Mouse (Mus musculus) midbrain, embryonic 13.5 days (tissue): ENCODE results near the gene Fcmr. TPM values are rescaled to one million over a fixed set of nuclear protein-coding genes. Genes with fewer than 3 reads are reported as not detected.

Source experiments
- ATAC-seq: fragments of 200-750 bp; cut with Nextera tagmentation; 2 replicates; pipeline ENCODE4 v1.8.0; 2017; ENCODE audit warnings: mild to moderate bottlenecking, moderate TSS enrichment, moderate library complexity
- H3K27ac ChIP-seq: fragments of 300-500 bp; sonication (generic); 2 replicates; pipeline ENCODE4 v1.5.1; 2015; ENCODE audit warnings: inconsistent platforms, mild to moderate bottlenecking, moderate library complexity
- H3K27me3 ChIP-seq: fragments of 300-500 bp; sonication (generic); 2 replicates; pipeline ENCODE4 v1.6.1; 2015; ENCODE audit warnings: mild to moderate bottlenecking, inconsistent platforms
- H3K36me3 ChIP-seq: fragments of 300-500 bp; sonication (generic); 2 replicates; pipeline ENCODE4 v1.6.1; 2015; ENCODE audit warnings: mild to moderate bottlenecking, inconsistent platforms
- H3K4me1 ChIP-seq: fragments of 300-500 bp; sonication (generic); replicated peaks from 2 replicates; pipeline ENCODE4 v1.6.1; 2015; ENCODE audit warnings: inconsistent platforms
- H3K4me2 ChIP-seq: fragments of 300-500 bp; sonication (generic); replicated peaks from 2 replicates; pipeline ENCODE4 v1.6.1; 2015; ENCODE audit warnings: moderate library complexity, mild to moderate bottlenecking, inconsistent platforms
- H3K4me3 ChIP-seq: fragments of 300-500 bp; sonication (generic); replicated peaks from 2 replicates; pipeline ENCODE4 v1.5.1; 2015; ENCODE audit warnings: mild to moderate bottlenecking, inconsistent platforms
- H3K9ac ChIP-seq: fragments of 300-500 bp; sonication (generic); replicated peaks from 2 replicates; pipeline ENCODE4 v1.6.1; 2015; ENCODE audit warnings: mild to moderate bottlenecking, inconsistent platforms
- H3K9me3 ChIP-seq: fragments of 300-500 bp; sonication (generic); 2 replicates; pipeline ENCODE4 v1.6.1; 2016; ENCODE audit warnings: mild to moderate bottlenecking, inconsistent platforms
- WGBS: fragments of 180-500 bp; shearing (Covaris S2); methylation state at CpG from one replicate; pipeline ENCODE4 v1.1.7; 2015; 5-methylcytosine and 5-hydroxymethylcytosine counted together
- polyA plus RNA-seq: library from polyadenylated mRNA; unstranded; fragments of >200 nt; fragmentation: Nextera tagmentation; extraction: Ambion mirVana; gene quantifications from 2 replicates; pipeline ENCODE4 v1.2.1, GENCODE M21; 2015

Gene Fcmr
- polyA plus RNA-seq: not detected in 2 replicates

- Histone ChIP-seq H3K36me3 (no peaks in the 10 kb centered on the region), H3K9ac (no peak within 1 kb of the TSS), H3K27me3 (no peaks in the 10 kb centered on the region), H3K4me3 (no peak within 1 kb of the TSS), H3K9me3 (no peaks in the 10 kb centered on the region), H3K4me2 (no peak within 1 kb of the TSS), H3K27ac (no peak within 1 kb of the TSS), H3K4me1 (no peaks in the 10 kb centered on the region)
- 78% methylated on average over 7 of the region's 7 CpGs for WGBS
- ATAC-seq: no peak
These were observed at the start of gene Fcmr for GRCm38 (mm10) chr1:130865541-130866221. Gene Fcmr, plus strand, starts transcription at chr1:130865669.

DNA sequence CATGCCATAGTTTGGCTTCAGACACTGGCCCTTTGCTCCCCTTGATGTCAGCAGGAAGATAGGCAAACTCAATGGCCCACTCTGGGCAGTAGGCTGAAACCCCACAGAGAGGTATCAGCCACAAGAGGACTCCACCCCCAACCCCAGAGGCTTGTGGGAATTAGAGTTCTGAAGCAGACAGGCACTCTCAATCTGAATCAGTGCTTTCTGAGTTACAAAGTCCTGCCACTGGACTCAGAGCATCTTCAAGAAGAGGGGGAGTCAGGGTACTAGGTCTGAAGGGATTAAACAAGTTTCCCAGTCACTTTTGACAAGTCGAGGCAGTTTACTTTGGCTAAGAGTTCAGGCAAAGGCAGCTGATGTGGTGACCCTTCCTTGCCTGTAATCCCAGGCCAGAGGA, 45.7 kb upstream of the Fcmr start:
- H3K9me3 ChIP-seq: no peaks in the 10 kb centered on the region
- H3K4me2 ChIP-seq: no peak overlapping the region
- whole genome bisulfite sequencing: 71% methylated on average over 1 of the region's 1 CpGs
- H3K4me1 ChIP-seq: no peaks in the 10 kb centered on the region
- no peak for ATAC-seq
- H3K9ac ChIP-seq: no peak overlapping the region
- H3K36me3 ChIP-seq: no peaks in the 10 kb centered on the region
- no peak overlapping the region for H3K4me3 ChIP-seq
- H3K27ac ChIP-seq: no peak overlapping the region
- H3K27me3 ChIP-seq: no peaks in the 10 kb centered on the region

DNA sequence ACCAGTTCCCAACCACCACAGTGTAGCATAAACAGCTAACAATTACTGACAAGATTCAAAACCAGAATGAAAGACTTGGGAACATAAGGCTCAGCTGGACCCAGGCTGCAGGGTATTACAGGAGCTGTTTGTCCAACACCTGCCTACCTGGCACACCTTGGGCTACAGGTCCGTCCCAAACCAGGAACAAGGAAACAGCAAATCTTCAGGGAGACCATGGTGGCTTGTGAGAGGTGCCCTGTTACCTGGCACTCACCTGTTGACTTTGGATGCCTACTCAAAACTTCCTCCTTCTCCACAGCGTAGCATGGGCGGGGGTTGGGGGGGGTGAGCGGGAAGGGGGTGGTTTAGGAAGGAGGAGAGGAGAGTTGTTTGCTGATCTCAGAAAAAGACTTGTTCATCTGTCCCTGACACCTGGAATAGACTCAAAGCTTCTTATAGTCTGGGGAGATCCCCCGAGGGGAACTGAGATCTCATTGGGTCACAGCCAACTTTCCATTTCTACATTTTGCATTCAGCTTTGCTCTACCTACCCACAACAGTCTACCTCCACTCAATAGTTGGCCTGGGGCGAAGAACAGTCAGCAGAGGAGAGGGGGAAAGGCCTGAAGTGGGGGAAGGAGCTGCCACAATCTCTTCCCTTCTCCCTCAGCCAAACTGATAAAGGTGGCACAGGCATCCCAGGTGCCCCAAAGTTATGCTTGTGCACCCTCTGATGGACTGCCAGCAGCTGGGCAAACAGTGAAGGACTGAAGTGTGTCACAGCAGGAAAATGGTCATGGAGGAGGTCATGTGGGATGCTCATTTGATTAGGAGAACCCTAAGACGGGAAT, 44.9 kb upstream of the Fcmr start:
- no peaks in the 10 kb centered on the region for H3K27me3 ChIP-seq
- no peak overlapping the region for H3K9ac ChIP-seq
- H3K9me3 ChIP-seq: no peaks in the 10 kb centered on the region
- H3K4me3 ChIP-seq: no peak overlapping the region
- no peaks in the 10 kb centered on the region for H3K4me1 ChIP-seq
- no peak overlapping the region for H3K27ac ChIP-seq
- ATAC-seq: no peak
- no peaks in the 10 kb centered on the region for H3K36me3 ChIP-seq
- H3K4me2 ChIP-seq: no peak overlapping the region
- 89% methylated on average over 7 of the region's 7 CpGs for WGBS

- no peak overlapping the region for H3K9ac ChIP-seq
- no peak overlapping the region for H3K4me3 ChIP-seq
- WGBS: 91% methylated on average over 2 of the region's 2 CpGs
- H3K27me3 ChIP-seq: no peaks in the 10 kb centered on the region
- H3K36me3 ChIP-seq: no peaks in the 10 kb centered on the region
- ATAC-seq: no peak
- H3K27ac ChIP-seq: no peak overlapping the region
- no peak overlapping the region for H3K4me2 ChIP-seq
- H3K4me1 ChIP-seq: no peaks in the 10 kb centered on the region
- no peaks in the 10 kb centered on the region for H3K9me3 ChIP-seq
These were observed 44.4 kb upstream of the Fcmr start for GRCm38 (mm10) chr1:130821149-130821471.

- no peak for ATAC-seq
- H3K27ac ChIP-seq: no peak overlapping the region
- 92% methylated on average over 9 of the region's 9 CpGs for WGBS
- no peaks in the 10 kb centered on the region for H3K4me1 ChIP-seq
- H3K9me3 ChIP-seq: no peaks in the 10 kb centered on the region
- H3K4me2 ChIP-seq: no peak overlapping the region
- H3K36me3 ChIP-seq: no peaks in the 10 kb centered on the region
- H3K4me3 ChIP-seq: no peak overlapping the region
- H3K27me3 ChIP-seq: no peaks in the 10 kb centered on the region
- H3K9ac ChIP-seq: no peak overlapping the region
These were observed 43.4 kb upstream of the Fcmr start for GRCm38 (mm10) chr1:130821911-130822625.

DNA sequence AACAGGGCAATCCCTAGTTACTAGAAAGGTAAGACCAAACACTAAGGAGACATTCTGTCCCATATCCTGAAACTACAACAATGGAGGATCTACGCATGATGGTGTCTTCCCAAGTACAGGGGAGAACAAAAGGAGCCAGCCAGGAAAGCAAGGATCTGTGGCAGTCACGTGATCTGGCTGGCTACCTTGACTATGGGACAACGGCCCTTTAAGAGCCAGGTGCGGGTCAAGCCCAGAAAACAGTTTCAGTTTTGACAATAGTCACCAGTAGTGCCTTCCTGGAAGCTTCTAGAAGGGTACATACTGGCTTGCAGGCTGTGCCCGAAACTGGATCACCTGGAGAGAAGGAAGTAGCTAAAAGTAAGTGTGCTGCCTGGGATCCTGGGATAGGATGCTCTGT, 39.0 kb upstream of the Fcmr start, which contains the start of gene Pigr:
Gene Pigr, plus strand, starts transcription at position 237 of the 400 bp plus-strand sequence.
- Histone ChIP-seq H3K36me3 (no peaks in the 10 kb centered on the region), H3K4me1 (no peaks in the 10 kb centered on the region), H3K27me3 (no peaks in the 10 kb centered on the region), H3K4me3 (no peak within 1 kb of the TSS), H3K4me2 (no peak within 1 kb of the TSS), H3K27ac (no peak within 1 kb of the TSS), H3K9me3 (no peaks in the 10 kb centered on the region), H3K9ac (no peak within 1 kb of the TSS)
- WGBS: 88% methylated on average over 5 of the region's 5 CpGs
- ATAC-seq: no peak

DNA sequence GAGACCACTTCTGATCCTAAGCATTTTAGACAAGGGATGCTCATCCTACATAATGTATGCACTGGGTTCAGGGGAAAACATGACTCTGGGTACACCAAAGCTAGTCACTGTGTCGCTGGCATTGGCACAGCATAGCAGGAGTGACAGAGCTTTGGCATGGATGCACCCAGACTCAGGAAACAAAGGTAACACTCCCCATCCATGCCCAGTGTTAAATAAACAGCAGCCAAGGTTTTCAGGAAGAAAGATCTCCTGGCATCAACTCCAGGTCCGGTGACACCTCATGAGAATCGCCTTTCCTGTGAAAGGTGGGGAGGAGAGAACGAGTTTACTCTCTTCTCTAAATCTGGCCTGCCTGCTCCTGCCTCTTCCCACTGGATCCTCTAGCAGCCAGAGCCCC, 36.8 kb upstream of the Fcmr start:
- H3K4me1 ChIP-seq: no peaks in the 10 kb centered on the region
- H3K9me3 ChIP-seq: no peaks in the 10 kb centered on the region
- no peak overlapping the region for H3K9ac ChIP-seq
- no peak overlapping the region for H3K4me2 ChIP-seq
- no peaks in the 10 kb centered on the region for H3K27me3 ChIP-seq
- H3K4me3 ChIP-seq: no peak overlapping the region
- WGBS: 87% methylated on average over 4 of the region's 4 CpGs
- H3K27ac ChIP-seq: no peak overlapping the region
- no peak for ATAC-seq
- H3K36me3 ChIP-seq: no peaks in the 10 kb centered on the region

DNA sequence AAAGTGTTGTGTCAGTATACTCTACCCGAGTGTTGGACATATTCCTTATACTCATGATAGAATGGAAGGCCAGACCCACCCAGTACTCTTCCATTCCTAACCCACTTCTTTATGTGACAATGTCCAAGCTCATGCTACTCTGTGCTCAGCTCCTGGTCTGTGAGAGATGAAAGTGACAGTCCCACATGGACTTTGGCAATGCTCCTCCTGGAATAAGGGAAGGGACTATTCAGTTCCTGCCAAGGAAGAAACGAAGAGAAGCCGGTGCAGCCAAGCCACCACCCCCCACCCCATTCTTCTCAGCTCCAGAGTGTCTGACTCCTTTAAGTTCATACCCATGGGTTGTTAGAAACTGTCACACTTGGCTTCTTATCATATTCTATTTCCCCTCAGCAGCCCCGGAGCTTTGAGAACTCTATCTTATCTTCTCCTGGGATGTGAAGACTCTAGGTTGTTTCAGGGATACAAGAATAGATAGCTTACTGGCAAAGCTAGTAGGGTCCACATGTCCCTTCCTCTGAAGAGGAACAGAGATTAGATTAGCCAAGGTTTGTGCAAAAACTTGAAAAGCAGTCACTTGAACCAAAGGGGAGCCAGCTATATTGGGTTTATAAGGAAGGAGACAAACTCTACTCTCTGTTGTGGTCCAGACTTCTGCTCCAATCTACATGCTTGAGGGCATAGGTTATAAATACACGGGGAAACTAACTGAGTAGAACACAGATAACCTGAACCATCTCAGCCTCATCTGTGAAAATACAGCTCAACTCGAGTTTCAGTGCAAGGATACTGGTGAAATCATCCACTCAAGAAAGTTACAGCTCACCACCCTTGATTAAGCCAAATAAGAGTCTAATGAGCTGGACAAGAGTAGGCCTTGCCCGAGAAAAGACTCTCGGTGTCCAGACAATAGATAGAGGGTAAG, 35.3 kb upstream of the Fcmr start:
- Histone ChIP-seq H3K27ac (no peak overlapping the region), H3K36me3 (no peaks in the 10 kb centered on the region), H3K4me3 (no peak overlapping the region), H3K9ac (no peak overlapping the region), H3K27me3 (no peaks in the 10 kb centered on the region), H3K4me2 (no peak overlapping the region), H3K4me1 (no peaks in the 10 kb centered on the region), H3K9me3 (no peaks in the 10 kb centered on the region)
- 88% methylated on average over 8 of the region's 8 CpGs for WGBS
- ATAC-seq: no peak

DNA sequence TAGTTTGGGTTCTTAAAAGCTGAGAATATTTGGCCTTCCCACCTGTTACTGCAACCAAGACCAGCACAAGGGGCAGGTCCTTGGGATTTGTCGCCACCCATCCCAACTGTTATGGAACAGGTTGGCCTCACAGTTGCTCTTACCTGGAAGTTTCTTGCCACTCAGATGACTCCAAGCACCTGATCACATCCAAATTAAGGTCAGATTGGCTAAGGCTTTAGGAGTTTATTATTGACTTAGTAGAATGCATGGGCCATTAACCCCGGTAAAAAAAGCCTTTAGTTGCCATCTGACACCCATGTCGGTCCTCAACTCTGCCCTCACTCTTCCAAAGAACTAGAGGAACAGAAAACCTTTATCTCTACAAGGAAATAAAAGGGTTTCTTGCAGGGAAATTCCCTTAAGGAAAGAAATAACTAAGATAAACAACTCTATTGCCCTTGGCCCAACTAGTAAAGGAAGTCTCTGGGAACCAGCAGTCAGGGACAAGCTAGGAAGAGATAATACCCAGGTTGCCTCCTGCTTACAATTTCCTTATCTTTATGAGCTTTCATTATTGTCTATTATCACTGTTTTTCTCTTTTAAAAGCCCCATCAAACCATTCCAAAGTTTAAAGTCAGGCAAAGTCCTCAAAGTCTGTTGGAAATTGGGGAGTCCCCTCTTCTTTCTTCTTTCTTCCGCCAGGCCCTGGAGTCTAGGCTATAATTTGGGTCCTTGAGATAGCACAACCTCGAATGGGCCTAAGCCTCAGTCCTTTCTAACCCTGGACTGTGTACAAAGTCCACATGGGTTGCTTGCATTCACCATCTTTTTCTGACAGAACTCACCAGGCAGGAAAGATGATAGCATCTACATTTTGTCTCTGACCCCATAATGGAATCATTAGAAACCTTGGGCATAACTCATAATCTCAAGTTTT, 33.0 kb upstream of the Fcmr start:
- no peak overlapping the region for H3K9ac ChIP-seq
- H3K4me3 ChIP-seq: no peak overlapping the region
- H3K27me3 ChIP-seq: no peaks in the 10 kb centered on the region
- WGBS: 81% methylated on average over 5 of the region's 5 CpGs
- no peak for ATAC-seq
- H3K9me3 ChIP-seq: no peaks in the 10 kb centered on the region
- H3K4me2 ChIP-seq: no peak overlapping the region
- H3K4me1 ChIP-seq: no peaks in the 10 kb centered on the region
- H3K36me3 ChIP-seq: no peaks in the 10 kb centered on the region
- H3K27ac ChIP-seq: no peak overlapping the region

DNA sequence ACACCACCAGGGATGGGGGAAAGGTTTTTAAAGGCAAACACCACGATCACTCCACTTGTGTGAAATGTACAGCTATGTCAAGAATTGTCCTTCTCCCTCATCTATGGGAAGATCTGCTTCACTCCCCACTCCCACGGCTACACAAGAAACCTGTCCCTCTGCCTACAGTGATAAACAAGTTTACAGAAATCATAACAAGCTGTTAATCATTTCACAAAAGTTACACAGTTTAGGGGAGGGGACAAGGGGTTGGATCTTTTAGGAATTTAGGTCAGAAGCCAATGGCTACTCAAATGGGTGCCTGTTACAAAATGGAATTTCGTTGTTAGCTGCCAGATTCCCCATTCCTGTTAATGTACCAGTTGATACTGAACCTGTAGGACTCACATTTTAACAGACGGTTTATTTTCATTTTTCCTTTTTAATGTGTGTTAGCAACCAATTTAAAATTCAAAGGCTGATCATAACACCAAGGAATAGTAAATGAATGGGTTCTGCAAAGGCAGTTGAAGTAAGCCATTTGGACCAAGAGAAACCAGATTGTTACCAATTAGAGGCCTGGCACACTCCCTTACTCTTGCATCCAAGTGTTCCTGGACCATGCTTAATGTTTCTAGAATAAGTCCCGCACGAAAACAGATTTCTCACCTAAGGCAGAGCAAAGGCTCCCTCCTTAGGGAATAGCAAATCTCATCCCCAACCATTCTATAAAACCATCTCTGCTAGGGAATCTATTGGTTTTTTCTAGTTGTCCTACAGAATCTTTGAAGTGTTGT, 30.1 kb upstream of the Fcmr start:
- ATAC-seq: no peak

More for the DNA sequence above, 30.1 kb upstream of the Fcmr start:
- H3K4me1 ChIP-seq: no peaks in the 10 kb centered on the region
- H3K27me3 ChIP-seq: no peaks in the 10 kb centered on the region
- no peak overlapping the region for H3K4me2 ChIP-seq
- no peak overlapping the region for H3K4me3 ChIP-seq
- H3K27ac ChIP-seq: no peak overlapping the region
- no peaks in the 10 kb centered on the region for H3K36me3 ChIP-seq
- WGBS: 89% methylated on average over 6 of the region's 6 CpGs
- no peak overlapping the region for H3K9ac ChIP-seq
- H3K9me3 ChIP-seq: no peaks in the 10 kb centered on the region
